Mouse (Mus musculus) bone marrow, adult 2 months (tissue): ENCODE results near the gene Ccdc155. TPM values are rescaled to one million over a fixed set of nuclear protein-coding genes. Genes with fewer than 3 reads are reported as not detected.
"Not testable (repeated sequence)": the region's sequence is repeated elsewhere in the genome, so short reads cannot be mapped to it uniquely, and the experiment has no call there.

Experiments
- H3K27ac ChIP-seq: fragments of 200-500 bp; 2 replicates; pipeline ENCODE4 v1.5.1; 2012; ENCODE audit warnings: low read depth, mild to moderate bottlenecking, control low read depth, inconsistent platforms, low read length; ENCODE audit not compliant: control insufficient read depth, poor library complexity, insufficient read depth
- H3K4me1 ChIP-seq: fragments of 200-500 bp; 2 replicates; pipeline ENCODE4 v1.6.1; 2011; ENCODE audit warnings: low read length; ENCODE audit not compliant: control insufficient read depth, insufficient read depth
- H3K4me3 ChIP-seq: fragments of 200-500 bp; replicated peaks from 2 replicates; pipeline ENCODE3; 2011; ENCODE audit warnings: mild to moderate bottlenecking, low read depth, low read length, control low read depth; ENCODE audit not compliant: control insufficient read depth
- CTCF ChIP-seq: fragments of 200-500 bp; IDR thresholded peaks from 2 replicates; pipeline ENCODE4 v1.5.1; 2011; ENCODE audit warnings: low read length, control low read depth; ENCODE audit not compliant: control insufficient read depth, insufficient read depth
- POLR2A ChIP-seq: fragments of 200-500 bp; IDR thresholded peaks from 2 replicates; pipeline ENCODE4 v1.6.1; 2011; ENCODE audit warnings: low read depth, mild to moderate bottlenecking, control low read depth, low read length, borderline replicate concordance; ENCODE audit not compliant: control insufficient read depth
- WGBS: fragments of 180-500 bp; shearing (Covaris S2); methylation state at CpG from one replicate; pipeline ENCODE4 v1.1.7; 2018; 5-methylcytosine and 5-hydroxymethylcytosine counted together
- polyA plus RNA-seq: library from polyadenylated mRNA; stranded (reverse); fragments of >200 nt; gene quantifications from 2 replicates; pipeline ENCODE4 v1.2.4, GENCODE M21; 2011; ENCODE audit warnings: low replicate concordance; ENCODE audit not compliant: missing spikeins, insufficient read depth, insufficient read length

Gene Ccdc155
- polyA plus RNA-seq, 1 experiment: not detected

DNA sequence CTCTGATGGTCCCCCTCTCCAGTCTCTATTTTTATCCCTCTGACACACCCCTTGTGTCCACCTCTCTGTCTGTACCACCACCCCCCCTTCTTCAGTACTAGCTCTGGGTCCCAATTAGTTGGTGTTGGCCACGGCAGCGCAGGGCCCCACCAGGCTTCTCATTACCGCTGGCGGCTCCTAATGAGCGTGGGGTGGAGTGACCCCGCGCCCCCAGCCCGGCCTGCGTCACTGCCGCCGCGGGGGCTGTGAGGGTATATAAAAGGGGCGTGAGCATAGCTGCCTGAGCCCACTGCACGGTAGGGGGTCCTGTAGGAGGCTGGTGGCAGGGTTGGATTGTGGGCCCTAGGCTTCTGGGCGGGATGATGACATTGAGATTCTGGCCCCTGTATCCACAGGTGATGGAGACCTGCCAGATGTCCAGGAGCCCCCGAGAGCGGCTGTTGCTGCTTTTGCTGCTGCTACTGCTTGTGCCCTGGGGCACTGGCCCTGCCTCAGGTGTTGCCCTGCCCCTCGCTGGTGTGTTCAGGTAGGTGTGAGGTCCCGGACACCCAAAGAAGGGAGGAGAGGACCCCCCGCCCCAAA lies 23.7 kb downstream of the Ccdc155 start, which contains the start of gene Pth2:
Gene Pth2, plus strand, starts transcription at position 100 of the 582 bp plus-strand sequence.
- no peak within 1 kb of the TSS; the same call in 1 of the 2 replicates for H3K27ac ChIP-seq
- H3K4me1 ChIP-seq: no peaks in the 10 kb centered on the region; the same call in 1 of the 2 replicates
- TF ChIP-seq POLR2A (no peak), CTCF (no peak)
- H3K4me3 ChIP-seq: no peak within 1 kb of the TSS
- 31% methylated on average over 20 of the region's 20 CpGs for WGBS

DNA sequence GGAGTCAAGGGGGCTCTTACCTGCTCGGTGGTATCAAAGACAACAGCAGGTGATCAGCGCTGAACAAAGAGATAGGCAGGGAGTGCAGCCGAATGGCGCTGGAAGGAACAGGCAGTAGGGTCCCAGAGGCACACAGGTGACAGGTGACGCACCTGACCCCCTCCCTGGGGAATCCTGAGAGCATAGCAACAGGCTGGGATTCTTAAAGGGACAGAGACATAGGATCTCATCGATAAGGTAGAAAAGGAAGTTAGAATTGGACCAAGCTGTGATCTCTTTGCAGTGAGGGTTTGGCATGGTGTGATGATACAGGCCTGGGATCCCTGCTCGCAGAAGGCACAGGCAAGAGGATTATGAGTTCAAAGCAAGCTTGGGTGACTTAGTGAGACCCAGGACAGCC lies 25.2 kb downstream of the Ccdc155 start, which contains the start of gene Gfy:
Gene Gfy, minus strand, starts transcription at position 101 of the 400 bp plus-strand sequence.
- Histone ChIP-seq H3K4me3 (no peak within 1 kb of the TSS), H3K4me1 (no peaks in the 10 kb centered on the region; the same call in 1 of the 2 replicates), H3K27ac (no peak within 1 kb of the TSS)
- 37% methylated on average over 7 of the region's 7 CpGs for WGBS
- TF ChIP-seq CTCF (no peak), POLR2A (no peak)

DNA sequence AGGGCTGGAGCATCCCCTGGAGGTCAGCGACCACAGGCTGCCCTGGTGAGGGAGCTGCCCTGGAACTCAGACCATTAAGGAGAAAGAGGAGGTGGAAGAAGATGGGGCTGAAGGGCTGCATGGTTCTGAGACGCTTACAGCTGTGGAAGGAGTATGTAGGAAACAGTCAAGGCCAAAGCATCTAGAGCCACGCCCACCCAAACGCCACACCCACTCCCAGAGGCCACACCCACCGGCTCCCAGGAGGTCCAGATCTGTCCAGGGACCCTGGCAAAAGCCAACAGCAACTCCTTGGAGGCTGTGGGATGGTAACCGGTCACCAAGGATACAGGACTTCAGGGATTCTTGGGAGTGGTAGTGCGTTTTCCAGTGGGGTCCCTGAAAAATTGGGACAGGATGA lies 26.1 kb downstream of the Ccdc155 start:
- Histone ChIP-seq H3K4me3 (no peak overlapping the region), H3K4me1 (no peaks in the 10 kb centered on the region; the same call in 1 of the 2 replicates), H3K27ac (no peak overlapping the region)
- WGBS: 23% methylated on average over 7 of the region's 7 CpGs
- TF ChIP-seq CTCF (no peak), POLR2A (no peak)

DNA sequence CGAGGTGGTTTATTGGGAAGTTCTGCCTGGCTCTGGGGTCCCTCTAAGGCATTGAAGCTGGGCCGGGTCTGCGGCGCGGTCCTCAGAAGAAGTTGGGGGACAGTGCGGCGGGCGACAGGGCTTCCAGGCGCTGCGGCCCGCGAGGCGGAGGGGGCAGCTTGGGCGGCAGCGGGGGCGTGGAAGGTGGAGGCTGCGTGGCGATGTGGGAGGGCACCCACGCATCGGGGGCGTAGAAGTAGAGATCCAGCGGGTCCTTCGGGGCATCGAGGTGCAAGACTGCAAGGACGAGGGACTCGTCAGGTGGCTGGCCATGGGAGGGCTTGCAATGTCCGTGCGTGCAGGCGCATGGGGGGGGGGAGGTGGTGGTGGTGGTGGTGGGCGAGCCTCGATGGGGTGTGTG lies 28.3 kb downstream of the Ccdc155 start:
- WGBS: 6% methylated on average over 31 of the region's 31 CpGs
- no peaks in the 10 kb centered on the region; the same call in 1 of the 2 replicates for H3K4me1 ChIP-seq
- TF ChIP-seq POLR2A (no peak), CTCF (no peak)
- no peak overlapping the region for H3K27ac ChIP-seq
- no peak overlapping the region for H3K4me3 ChIP-seq

DNA sequence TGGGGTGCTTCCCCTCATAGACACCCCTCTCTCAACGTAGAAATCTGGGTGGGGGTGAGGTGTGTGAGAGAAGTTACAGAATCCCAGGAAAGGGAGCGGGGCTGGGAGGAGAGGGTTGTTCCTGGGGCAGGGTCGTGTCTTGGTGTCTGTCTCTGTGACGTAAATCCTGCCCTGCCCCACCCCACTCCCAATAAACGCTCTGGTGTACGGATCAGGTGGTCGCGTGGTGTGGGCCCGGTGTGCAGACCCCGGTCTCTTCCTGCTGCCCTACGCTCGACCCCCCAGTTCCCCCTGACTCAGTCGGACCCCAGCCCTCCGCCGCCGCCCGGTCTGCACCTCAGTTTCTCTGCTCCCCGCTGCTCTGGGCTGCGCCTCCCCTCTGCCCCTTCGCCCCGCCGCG lies 28.8 kb downstream of the Ccdc155 start:
- TF ChIP-seq CTCF (no peak), POLR2A (no peak)
- 7% methylated on average over 23 of the region's 23 CpGs for WGBS
- Histone ChIP-seq H3K4me1 (no peaks in the 10 kb centered on the region; the same call in 1 of the 2 replicates), H3K27ac (no peak overlapping the region), H3K4me3 (no peak overlapping the region)

DNA sequence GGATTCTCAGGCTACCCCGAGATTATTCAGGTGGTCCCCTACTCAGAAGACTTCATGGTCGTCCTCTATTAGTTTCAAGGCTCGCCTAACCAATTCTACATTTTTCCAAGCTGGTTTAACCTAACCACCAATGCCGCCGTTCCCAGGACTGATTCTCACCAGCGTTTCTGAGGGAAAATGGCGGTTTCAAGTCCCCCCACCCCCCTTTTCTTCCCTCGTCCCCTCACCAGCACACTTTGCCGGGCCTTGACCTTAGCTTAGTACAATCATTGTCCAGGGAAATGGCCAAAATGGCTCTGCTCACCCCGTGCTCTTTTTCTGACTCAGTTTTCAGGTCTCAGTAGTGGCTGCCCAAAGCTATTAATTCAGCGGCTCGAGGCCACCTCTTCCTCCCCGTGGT lies 29.3 kb downstream of the Ccdc155 start:
- WGBS: 1% methylated on average over 13 of the region's 13 CpGs
- Histone ChIP-seq H3K4me1 (no peaks in the 10 kb centered on the region; the same call in 1 of the 2 replicates), H3K4me3 (no peak overlapping the region), H3K27ac (no peak overlapping the region)
- TF ChIP-seq POLR2A (no peak), CTCF (no peak)

DNA sequence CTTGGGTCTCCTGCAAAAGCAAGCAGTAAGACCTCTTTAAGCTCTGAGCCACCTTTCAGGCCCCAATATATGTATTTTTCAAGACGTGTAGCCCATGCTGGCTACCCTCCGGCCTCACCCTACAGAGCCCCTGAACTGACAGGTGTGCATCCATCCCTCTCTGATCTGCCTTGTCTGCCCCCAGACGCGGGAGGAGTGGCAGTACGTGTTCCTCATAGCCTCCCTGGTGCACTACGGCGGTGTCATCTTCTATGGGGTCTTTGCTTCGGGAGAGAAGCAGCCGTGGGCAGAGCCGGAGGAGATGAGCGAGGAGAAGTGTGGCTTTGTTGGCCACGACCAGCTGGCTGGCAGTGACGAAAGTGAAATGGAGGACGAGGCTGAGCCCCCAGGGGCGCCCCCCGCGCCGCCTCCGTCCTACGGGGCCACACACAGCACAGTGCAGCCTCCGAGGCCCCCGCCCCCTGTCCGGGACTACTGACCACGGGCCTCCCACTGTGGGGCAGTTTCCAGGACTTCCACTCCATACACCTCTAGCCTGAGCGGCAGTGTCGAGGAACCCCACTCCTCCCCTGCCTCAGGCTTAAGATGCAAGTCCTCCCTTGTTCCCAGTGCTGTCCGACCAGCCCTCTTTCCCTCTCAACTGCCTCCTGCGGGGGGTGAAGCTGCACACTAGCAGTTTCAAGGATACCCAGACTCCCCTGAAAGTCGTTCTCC lies 30.0 kb downstream of the Ccdc155 start:
- no peak for TF ChIP-seq CTCF
- no peak for TF ChIP-seq POLR2A
- Histone ChIP-seq H3K4me1 (no peaks in the 10 kb centered on the region; the same call in 1 of the 2 replicates), H3K27ac (no peak overlapping the region), H3K4me3 (no peak overlapping the region)
- 4% methylated on average over 29 of the region's 29 CpGs for WGBS

DNA sequence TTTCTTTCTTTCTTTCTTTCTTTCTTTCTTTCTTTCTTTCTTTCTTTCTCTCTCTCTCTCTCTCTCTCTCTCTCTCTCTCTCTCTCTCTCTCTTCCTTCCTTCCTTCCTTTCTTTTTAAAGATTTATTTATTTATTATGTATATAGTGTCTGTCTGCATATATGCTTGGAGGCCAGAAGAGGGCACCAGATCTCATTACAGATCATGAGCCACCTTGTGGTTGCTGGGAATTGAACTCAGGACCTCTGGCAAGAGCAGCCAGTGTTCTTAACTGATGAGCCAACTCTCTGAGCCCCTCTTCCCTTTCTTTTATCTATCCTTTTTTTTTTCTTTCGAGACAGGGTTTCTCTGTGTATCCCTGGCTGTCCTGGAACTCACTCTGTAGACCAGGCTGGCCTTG lies 30.9 kb downstream of the Ccdc155 start:
- 0 out of 2 replicates have a peak, but pooled peaks have one; percentile 28 for TF ChIP-seq CTCF
- WGBS: 52% methylated on average over 1 of the region's 1 CpGs

DNA sequence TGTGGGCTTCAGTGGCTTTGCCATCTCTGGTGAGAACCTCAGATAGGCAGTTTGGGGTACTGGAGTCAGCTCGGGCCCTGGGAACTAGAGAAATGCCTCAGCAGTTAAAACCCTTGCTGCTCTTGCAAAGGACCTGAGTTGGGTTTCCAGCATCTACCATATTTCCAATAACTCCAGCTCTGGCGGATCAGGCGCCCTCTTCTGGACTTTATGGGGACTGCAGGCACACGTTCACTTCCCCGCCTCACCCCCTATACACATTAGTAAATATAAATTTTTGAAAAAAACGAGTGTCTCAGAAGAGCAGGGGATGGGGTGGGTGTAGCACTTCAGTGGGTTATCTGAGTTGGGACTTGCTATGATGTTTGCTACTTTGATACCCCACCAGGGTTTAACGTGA lies 31.7 kb downstream of the Ccdc155 start:
- Histone ChIP-seq H3K4me1 (no peaks in the 10 kb centered on the region; the same call in 1 of the 2 replicates), H3K4me3 (no peak overlapping the region), H3K27ac (no peak overlapping the region)
- TF ChIP-seq CTCF (peak; percentile 55), POLR2A (no peak)
- WGBS: 43% methylated on average over 7 of the region's 7 CpGs

More for the DNA sequence above, 30.9 kb downstream of the Ccdc155 start:
- H3K4me3 ChIP-seq, H3K27ac ChIP-seq, H3K4me1 ChIP-seq: not testable (repeated sequence)
